17 mouse cellular contexts compared by ENCODE assay signal in the genomic region with DNA sequence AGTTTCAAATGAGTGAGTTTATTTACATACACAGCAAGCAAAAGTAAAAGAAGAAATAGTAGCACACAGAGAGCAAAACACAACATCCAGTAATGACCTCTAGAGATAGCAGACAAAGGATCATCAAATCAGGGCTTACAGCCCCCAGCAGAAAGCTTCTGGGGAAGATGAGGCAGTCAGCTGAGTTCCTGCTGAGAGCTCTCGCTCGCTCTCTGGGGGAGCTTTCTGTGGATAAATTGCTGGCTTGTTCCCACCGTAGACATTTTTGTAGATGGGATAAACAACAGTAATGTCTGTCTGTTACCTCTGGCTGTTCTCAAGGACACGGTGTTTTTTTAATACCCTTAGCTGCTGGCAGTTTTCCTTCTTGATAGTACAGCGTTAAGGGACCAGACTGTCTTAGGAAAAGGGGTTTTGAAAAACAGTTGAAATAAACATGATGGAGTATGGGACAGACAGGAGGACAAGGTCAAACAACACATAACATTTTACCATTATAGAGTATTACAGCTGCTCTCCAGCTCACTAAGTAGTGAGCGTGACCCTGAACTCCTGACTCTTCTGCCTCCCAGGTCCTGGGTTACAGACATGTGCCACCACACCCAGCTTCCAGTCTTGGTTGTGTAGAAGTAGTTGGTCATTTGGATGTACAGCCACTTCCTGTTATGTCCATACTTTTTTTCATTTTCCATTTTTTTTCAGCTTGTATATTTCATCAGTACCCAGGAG. TPM values are rescaled to one million over a fixed set of nuclear protein-coding genes. Genes with fewer than 3 reads are reported as not detected.
DNase-seq lines count a peak whose midpoint lies in the region; ATAC-seq and TF ChIP-seq lines count a peak whose summit lies in the region.
"Had no signal": no experiment of that assay in that cellular context is flagged by ENCODE, and none has a peak within 500 bp of the region (broad histone marks: within the 10 kb centered on the region; RNA-seq: fewer than 3 reads in every experiment).

No protein-coding gene starts in this region.

- no peak overlapping the region for H3K4me2 ChIP-seq in heart, embryonic 13.5 days
- no peak overlapping the region for H3K4me2 ChIP-seq in heart, embryonic 11.5 days
- H3K4me2 ChIP-seq in neural tube, embryonic 13.5 days, result no peak overlapping the region
- H3K4me2 ChIP-seq: liver, embryonic 12.5 days; midbrain, embryonic 12.5 days had no signal

- no peak overlapping the region for H3K9ac ChIP-seq in heart, embryonic 13.5 days
- no peak overlapping the region for H3K9ac ChIP-seq in heart, embryonic 11.5 days (ENCODE audit: low read depth, low read length)
- no peak overlapping the region; the same call in 1 of the 2 replicates for H3K9ac ChIP-seq in neural tube, embryonic 13.5 days
- H3K9ac ChIP-seq: forebrain, postnatal 0 days; liver, embryonic 12.5 days; midbrain, embryonic 12.5 days had no signal

- whole genome bisulfite sequencing in heart, embryonic 13.5 days, result 57% methylated on average over 6 of the region's 6 CpGs
- WGBS in heart, embryonic 11.5 days (ENCODE audit: insufficient replicate concordance), result 57% methylated on average over 6 of the region's 6 CpGs
- WGBS in kidney, adult 2 months, result 59% methylated on average over 6 of the region's 6 CpGs
- 50% methylated on average over 6 of the region's 6 CpGs for WGBS in neural tube, embryonic 13.5 days

- no peak for ATAC-seq in heart, embryonic 13.5 days (ENCODE audit: extremely low read depth, insufficient number of reproducible peaks, low FRiP score, low TSS enrichment)
- no peak for ATAC-seq in heart, embryonic 11.5 days (replicated peaks; ENCODE audit: insufficient number of reproducible peaks, low FRiP score, low TSS enrichment)
- ATAC-seq in neural tube, embryonic 13.5 days (ENCODE audit: low read depth), result no peak
- ATAC-seq: forebrain, postnatal 0 days; liver, embryonic 12.5 days had no signal

- no peak for DNase-seq in kidney, adult 2 months
- DNase-seq in kidney, postnatal 25 days, result no peak
- DNase-seq in ES-CJ7 (ENCODE audit: low read depth, low spot score), result peak; percentile 81
- no peak for DNase-seq in left cerebral cortex, adult 8-10 months (ENCODE audit: low spot score in 2 of 2)
- DNase-seq: cerebellum, adult 9-11 months; forebrain, postnatal 0 days; gastrocnemius, postnatal 14 days; kidney, postnatal 14 days; left cerebral cortex, postnatal 4 days; lung, postnatal 4 days; right cerebral cortex, adult 18-20 months; spleen, adult 18-20 months had no signal

- no peak for TF ChIP-seq CTCF in kidney, adult 2 months (conservative IDR thresholded peaks at IDR 0.05; ENCODE audit: insufficient read depth, insufficient read length, low read depth, low read length)

- no peaks in the 10 kb centered on the region for H3K9me3 ChIP-seq in heart, embryonic 13.5 days
- no peaks in the 10 kb centered on the region for H3K9me3 ChIP-seq in heart, embryonic 11.5 days (replicated peaks; ENCODE audit: control insufficient read depth, low read length)
- no peaks in the 10 kb centered on the region for H3K9me3 ChIP-seq in neural tube, embryonic 13.5 days
- H3K9me3 ChIP-seq: liver, embryonic 12.5 days; midbrain, embryonic 12.5 days had no signal

- 0 out of 2 replicates have a peak, but pooled peaks cover 7% of the 10 kb centered on the region for H3K36me3 ChIP-seq in heart, embryonic 13.5 days
- no peaks in the 10 kb centered on the region for H3K36me3 ChIP-seq in heart, embryonic 11.5 days (ENCODE audit: control insufficient read depth, insufficient read depth, low read length)
- H3K36me3 ChIP-seq in kidney, adult 2 months (ENCODE audit: control insufficient read depth, insufficient read depth, low read length), result no peaks in the 10 kb centered on the region
- no peaks in the 10 kb centered on the region for H3K36me3 ChIP-seq in neural tube, embryonic 13.5 days
- H3K36me3 ChIP-seq: midbrain, embryonic 12.5 days had no signal

- TF ChIP-seq POLR2A in kidney, adult 2 months (IDR thresholded peaks at IDR 0.05; ENCODE audit: low read depth, low read length), result no peak

- H3K27ac ChIP-seq in heart, embryonic 13.5 days (replicated peaks), result peak overlapping the region; percentile 54
- H3K27ac ChIP-seq in heart, embryonic 11.5 days (ENCODE audit: low read depth, low read length), result no peak overlapping the region
- peak overlapping the region; percentile 66 for H3K27ac ChIP-seq in kidney, adult 2 months (ENCODE audit: insufficient read depth, low read depth, low read length)
- peak overlapping the region; percentile 80 for H3K27ac ChIP-seq in neural tube, embryonic 13.5 days (replicated peaks)
- H3K27ac ChIP-seq: liver, embryonic 12.5 days; midbrain, embryonic 12.5 days had no signal

- H3K4me1 ChIP-seq in heart, embryonic 13.5 days, result peaks cover 49% of the 10 kb centered on the region
- peaks cover 12% of the 10 kb centered on the region; the same call in 1 of the 2 replicates for H3K4me1 ChIP-seq in heart, embryonic 11.5 days (ENCODE audit: control insufficient read depth, insufficient read depth, low read length)
- H3K4me1 ChIP-seq in kidney, adult 2 months (ENCODE audit: control insufficient read depth, insufficient read depth, low read length), result no peaks in the 10 kb centered on the region; the same call in 1 of the 2 replicates
- peaks cover 16% of the 10 kb centered on the region for H3K4me1 ChIP-seq in neural tube, embryonic 13.5 days (replicated peaks)

- no peaks in the 10 kb centered on the region for H3K27me3 ChIP-seq in heart, embryonic 13.5 days (replicated peaks)
- H3K27me3 ChIP-seq in heart, embryonic 11.5 days (ENCODE audit: control insufficient read depth, insufficient read depth, low read length), result no peaks in the 10 kb centered on the region
- H3K27me3 ChIP-seq in kidney, adult 2 months (replicated peaks; ENCODE audit: control insufficient read depth, insufficient read depth, low read length), result no peaks in the 10 kb centered on the region
- H3K27me3 ChIP-seq in neural tube, embryonic 13.5 days, result no peaks in the 10 kb centered on the region
- H3K27me3 ChIP-seq: liver, embryonic 12.5 days; midbrain, embryonic 12.5 days had no signal

- no peak overlapping the region for H3K4me3 ChIP-seq in heart, embryonic 13.5 days
- H3K4me3 ChIP-seq in heart, embryonic 11.5 days (ENCODE audit: low read depth, low read length), result no peak overlapping the region
- H3K4me3 ChIP-seq in kidney, adult 2 months (ENCODE audit: insufficient read depth, low read depth, low read length), result no peak overlapping the region
- H3K4me3 ChIP-seq in neural tube, embryonic 13.5 days, result no peak overlapping the region
- H3K4me3 ChIP-seq: liver, embryonic 12.5 days; midbrain, embryonic 12.5 days had no signal

RNA-seq across cellular contexts. Expression of gene Eya3, which starts 10.6 kb away (rescaled TPM):
- 17.7 and 19.7 TPM in 2 replicates for polyA plus RNA-seq in heart, embryonic 13.5 days (2015; fragmentation: Nextera tagmentation; extraction: Ambion mirVana)
- 21.5 and 24.4 TPM in 2 replicates for polyA plus RNA-seq in heart, embryonic 11.5 days (2014; fragmentation: Nextera tagmentation; extraction: Ambion mirVana)
- polyA plus RNA-seq in kidney, adult 2 months (2012; rRNA removed), result 19.0 and 21.6 TPM in 2 replicates
- polyA plus RNA-seq in neural tube, embryonic 13.5 days (2015; fragmentation: Nextera tagmentation; extraction: Ambion mirVana), result 14.3 and 21.7 TPM in 2 replicates
- 10 to 100 TPM; 29.2 to 36.5 (median 32.4) TPM for total RNA-seq in left cerebral cortex, adult 8-10 months (2022)
